16 mouse cellular contexts compared by ENCODE assay signal in the genomic region with DNA sequence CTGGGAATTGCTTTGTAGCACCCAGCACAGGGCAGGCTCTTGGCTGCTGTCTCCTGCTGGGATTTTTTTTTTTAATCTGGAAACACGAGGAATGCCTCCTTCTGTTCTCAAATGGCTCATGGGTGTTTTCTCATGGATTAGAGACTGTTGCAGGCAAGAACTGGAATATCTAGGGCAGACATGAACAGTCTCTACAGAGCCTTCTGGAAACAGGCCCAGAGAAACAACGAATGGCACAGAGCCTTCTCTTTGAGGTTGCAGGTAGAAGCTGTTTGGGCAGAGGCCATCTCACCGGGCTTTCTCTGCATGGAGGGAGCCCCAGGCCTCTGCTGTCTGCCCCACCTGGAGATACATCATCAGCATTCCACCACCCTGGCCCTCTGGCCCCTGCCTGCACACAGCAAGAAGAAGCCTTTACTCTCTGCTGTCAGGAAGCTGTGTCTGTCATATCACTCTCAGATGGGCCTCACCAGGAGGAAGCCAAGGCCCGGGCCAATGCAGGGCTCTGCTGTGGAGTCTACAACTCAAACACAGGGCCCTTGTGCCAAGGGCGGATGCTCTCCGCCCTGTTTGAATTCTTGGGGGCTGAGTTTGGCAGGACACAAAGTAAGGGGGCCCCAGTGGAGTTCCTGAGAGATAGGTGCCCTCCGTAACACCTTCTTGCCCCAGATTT. TPM values are rescaled to one million over a fixed set of nuclear protein-coding genes. Genes with fewer than 3 reads are reported as not detected.
"Had no signal": no experiment of that assay in that cellular context is flagged by ENCODE, and none has a peak within 500 bp of the region (broad histone marks: within the 10 kb centered on the region; RNA-seq: fewer than 3 reads in every experiment).

No protein-coding gene starts in this region.

- DNase-seq: kidney, adult 11 months; kidney, postnatal 10 days; kidney, postnatal 4 days; left cerebral cortex, postnatal 4 days; lung, adult 18-20 months; lung, postnatal 36 days; midbrain, embryonic 14.5 days; thymus, adult 18-20 months; thymus, postnatal 36 days had no signal

- ATAC-seq: hindbrain, postnatal 0 days; lung, postnatal 0 days had no signal

- H3K36me3 ChIP-seq: hindbrain, embryonic 13.5 days; limb, embryonic 13.5 days; neural tube, embryonic 12.5 days had no signal

- H3K27me3 ChIP-seq: hindbrain, embryonic 13.5 days; limb, embryonic 13.5 days; neural tube, embryonic 12.5 days had no signal

- H3K9ac ChIP-seq: hindbrain, embryonic 13.5 days; limb, embryonic 13.5 days; neural tube, embryonic 12.5 days had no signal

- H3K4me2 ChIP-seq: hindbrain, embryonic 13.5 days; limb, embryonic 13.5 days; neural tube, embryonic 12.5 days had no signal

- H3K4me3 ChIP-seq: hindbrain, embryonic 13.5 days; layer of hippocampus, adult 2 months; limb, embryonic 13.5 days; neural tube, embryonic 12.5 days had no signal

- H3K27ac ChIP-seq: hindbrain, embryonic 13.5 days; hindbrain, postnatal 0 days; layer of hippocampus, adult 2 months; limb, embryonic 13.5 days; neural tube, embryonic 12.5 days had no signal

- H3K4me1 ChIP-seq: hindbrain, embryonic 13.5 days; limb, embryonic 13.5 days; neural tube, embryonic 12.5 days had no signal

RNA-seq across cellular contexts. Expression of a gene that starts 24.3 kb away (rescaled TPM):
- polyA plus RNA-seq: hindbrain, embryonic 13.5 days; hindbrain, postnatal 0 days; kidney, embryonic 14.5 days; limb, embryonic 13.5 days; lung, postnatal 0 days; midbrain, embryonic 14.5 days; neural tube, embryonic 12.5 days had no signal
